Mouse (Mus musculus) retina, postnatal 1 day (tissue): ENCODE measurements at regions not wholly inside any gene's neighbourhood (a gene's known extent, or its start where the extent isn't known, plus 50 kb on each side); places are given as distances from the start of the nearest gene placed in this dataset.
A peak's percentile ranks its signal among the peaks of the same experiment; 100 is the strongest.

ENCODE experiments used
- DNase-seq: peaks from one replicate; pipeline ENCODE4 v3.0.0-alpha.2; 2012

- no peak for DNase-seq
Measured at GRCm38 (mm10) chr5:73729646-73730045, 78.5 kb downstream of the Spata18 start.

- DNase-seq = no peak
Measured at GRCm38 (mm10) chr5:73731423-73731822, 80.2 kb downstream of the Spata18 start.

- DNase-seq = no peak
Measured at GRCm38 (mm10) chr5:73731991-73732565, 80.9 kb downstream of the Spata18 start.

GRCm38 (mm10) chr5:73740766-73741165, 89.6 kb downstream of the Spata18 start:
- DNase-seq = no peak

- no peak for DNase-seq
Measured at GRCm38 (mm10) chr5:73741441-73741840, 90.3 kb downstream of the Spata18 start.

- no peak for DNase-seq
Measured at GRCm38 (mm10) chr5:73743953-73744352, 92.8 kb downstream of the Spata18 start.

GRCm38 (mm10) chr5:73749791-73750190, 98.6 kb downstream of the Spata18 start:
- no peak for DNase-seq

- DNase-seq = no peak
Measured at GRCm38 (mm10) chr5:73752225-73752644, 101.1 kb downstream of the Spata18 start.

GRCm38 (mm10) chr5:73753827-73754226, 102.6 kb downstream of the Spata18 start:
- DNase-seq = no peak

- DNase-seq = no peak
Measured at GRCm38 (mm10) chr5:73758534-73758933, 107.4 kb downstream of the Spata18 start.

GRCm38 (mm10) chr5:73761236-73761635, 110.1 kb downstream of the Spata18 start:
- no peak for DNase-seq

GRCm38 (mm10) chr5:73761709-73762108, 110.5 kb downstream of the Spata18 start:
- DNase-seq = peak; percentile 34

- no peak for DNase-seq
Measured at GRCm38 (mm10) chr5:73764226-73764625, 113.0 kb downstream of the Spata18 start.

- no peak for DNase-seq
Measured at GRCm38 (mm10) chr5:73765466-73765865, 114.3 kb downstream of the Spata18 start.

GRCm38 (mm10) chr5:73768253-73768652, 117.1 kb downstream of the Spata18 start:
- no peak for DNase-seq

GRCm38 (mm10) chr5:73775775-73776548, 124.8 kb downstream of the Spata18 start:
- DNase-seq = peak; percentile 14

- no peak for DNase-seq
Measured at GRCm38 (mm10) chr5:73777282-73777921, 126.2 kb downstream of the Spata18 start.

- DNase-seq = no peak
Measured at GRCm38 (mm10) chr5:73781190-73781940, 130.2 kb downstream of the Spata18 start.

GRCm38 (mm10) chr5:73782214-73783091, 131.3 kb downstream of the Spata18 start:
- DNase-seq = no peak

- no peak for DNase-seq
Measured at GRCm38 (mm10) chr5:73787275-73787674, 136.1 kb downstream of the Spata18 start.

- no peak for DNase-seq
Measured at GRCm38 (mm10) chr5:73792216-73792615, 141.0 kb downstream of the Spata18 start.

GRCm38 (mm10) chr5:73796201-73796600, 145.0 kb downstream of the Spata18 start:
- no peak for DNase-seq
